Mouse (Mus musculus): ENCODE measurements around the gene Kcna10.

Gene Kcna10

DNA sequence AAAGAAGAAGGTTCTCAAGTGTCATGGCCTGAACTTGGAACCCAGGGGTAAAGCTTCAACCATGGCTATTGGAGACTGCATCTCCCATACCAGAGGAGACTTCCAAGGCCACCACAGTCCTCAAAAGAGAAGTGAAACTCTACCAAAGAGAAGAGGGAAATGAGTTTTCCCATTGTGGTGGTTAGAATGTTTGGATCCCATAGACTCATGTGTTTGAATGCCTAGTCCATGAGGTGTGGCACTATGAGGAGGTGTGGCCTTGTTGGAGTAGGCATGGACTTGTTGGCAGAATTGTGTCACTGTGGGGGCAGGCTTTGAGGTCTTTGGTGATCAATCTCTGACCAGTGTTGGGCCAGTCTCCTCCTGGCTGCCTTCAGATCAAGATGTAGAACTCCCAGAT lies 22.3 kb downstream of the Kcna10 start:
- no peak for DNase-seq

DNA sequence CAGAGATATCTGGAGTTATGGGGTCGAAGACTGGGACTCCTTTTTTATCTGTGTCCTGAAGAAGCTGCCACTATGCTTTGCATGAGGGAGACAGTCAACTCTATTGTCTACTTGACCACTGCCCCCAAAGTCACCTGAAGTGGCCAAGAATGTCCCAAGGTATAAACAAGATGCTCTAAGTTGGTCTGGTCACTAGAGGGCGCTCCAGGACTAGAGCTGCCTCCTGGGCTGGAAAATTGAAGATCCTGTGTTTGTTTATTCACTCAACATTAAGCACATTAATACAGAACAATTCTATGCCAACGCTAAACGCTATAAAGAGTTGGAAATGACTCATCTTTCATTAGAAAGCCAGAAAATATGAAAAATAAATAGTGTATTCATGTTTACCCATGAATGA lies 23.1 kb downstream of the Kcna10 start:
- DNase-seq, result peak; percentile 46 to 79

DNA sequence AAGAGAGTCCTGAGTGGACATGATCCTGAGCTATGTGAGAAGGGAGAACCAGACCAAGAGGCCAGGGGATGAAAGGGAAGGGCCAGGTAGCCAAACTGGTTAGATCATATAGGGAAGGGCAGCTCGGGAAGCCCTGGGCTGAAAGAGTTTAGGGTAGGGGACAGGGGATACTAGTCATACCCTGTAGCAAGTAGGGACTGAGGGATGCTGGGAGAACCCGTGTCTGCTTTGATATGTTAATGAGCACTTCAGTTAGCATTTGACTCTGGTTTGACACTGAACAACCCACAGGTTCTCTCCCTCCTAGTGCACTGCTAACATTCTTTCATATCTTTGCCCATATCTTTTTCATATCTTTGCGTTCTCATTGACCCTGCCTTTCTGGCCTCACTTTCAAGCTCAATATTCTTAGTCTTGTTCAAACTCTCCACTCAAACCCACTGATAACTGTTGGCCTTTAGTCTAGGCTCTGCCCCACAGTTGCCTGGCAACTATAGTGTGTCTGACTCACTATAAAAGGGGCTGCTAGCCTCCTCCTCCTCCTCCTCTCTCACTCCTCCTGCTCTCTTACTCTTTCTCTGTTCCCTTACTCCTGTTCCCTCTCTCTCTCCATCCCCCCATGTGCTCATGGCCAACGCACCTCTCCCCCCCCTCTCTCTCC lies 23.8 kb downstream of the Kcna10 start:
- DNase-seq, result no peak

DNA sequence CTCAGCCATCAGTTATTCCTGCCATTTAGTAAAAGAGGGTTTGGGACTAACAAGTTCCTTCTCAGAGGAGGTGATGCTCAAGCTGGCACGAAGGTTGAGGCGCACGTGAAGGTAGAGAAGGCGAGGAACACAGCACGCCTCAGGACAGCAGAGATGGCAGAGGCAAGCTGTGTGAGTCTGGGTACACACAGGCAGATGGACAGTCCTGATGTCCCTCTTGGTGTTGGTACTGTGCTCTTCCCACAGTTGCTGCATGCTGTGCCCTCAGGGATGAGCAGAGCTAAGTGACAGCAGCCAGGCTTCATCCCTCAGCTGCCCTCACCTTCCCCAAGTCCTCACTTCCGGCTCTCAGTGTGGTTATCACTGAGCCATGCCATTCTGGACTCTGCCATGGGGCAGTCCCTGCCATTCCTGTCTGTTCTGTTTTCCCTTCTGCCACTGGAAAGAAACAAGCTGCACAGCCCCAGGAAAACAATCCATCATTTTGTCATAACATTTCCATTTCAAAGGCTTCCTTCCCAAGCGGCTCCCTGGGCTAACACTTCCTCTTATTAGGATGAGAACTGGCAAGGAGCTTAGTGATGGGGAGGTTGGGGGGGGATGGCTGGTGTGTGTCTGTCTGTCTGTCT lies 24.9 kb downstream of the Kcna10 start:
- DNase-seq, result no peak

DNA sequence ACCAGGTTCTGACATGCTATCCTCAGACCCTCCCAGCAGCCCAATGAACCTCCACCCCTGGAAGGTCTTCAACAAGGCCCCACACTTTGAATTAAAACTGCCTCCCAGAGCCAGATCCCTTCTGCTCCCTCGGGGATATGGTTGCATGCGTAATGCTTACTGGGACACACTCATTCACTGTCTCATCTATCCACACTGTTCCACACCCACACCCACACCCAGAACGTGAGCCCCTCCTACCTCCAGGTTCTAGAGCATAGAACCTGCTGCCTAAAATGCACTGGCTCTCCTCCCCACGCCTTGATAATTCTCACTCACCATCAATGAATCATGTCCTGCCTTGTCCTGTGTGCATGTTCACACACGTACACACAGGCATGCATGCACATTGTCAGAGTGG lies 31.8 kb downstream of the Kcna10 start:
- DNase-seq, result no peak

DNA sequence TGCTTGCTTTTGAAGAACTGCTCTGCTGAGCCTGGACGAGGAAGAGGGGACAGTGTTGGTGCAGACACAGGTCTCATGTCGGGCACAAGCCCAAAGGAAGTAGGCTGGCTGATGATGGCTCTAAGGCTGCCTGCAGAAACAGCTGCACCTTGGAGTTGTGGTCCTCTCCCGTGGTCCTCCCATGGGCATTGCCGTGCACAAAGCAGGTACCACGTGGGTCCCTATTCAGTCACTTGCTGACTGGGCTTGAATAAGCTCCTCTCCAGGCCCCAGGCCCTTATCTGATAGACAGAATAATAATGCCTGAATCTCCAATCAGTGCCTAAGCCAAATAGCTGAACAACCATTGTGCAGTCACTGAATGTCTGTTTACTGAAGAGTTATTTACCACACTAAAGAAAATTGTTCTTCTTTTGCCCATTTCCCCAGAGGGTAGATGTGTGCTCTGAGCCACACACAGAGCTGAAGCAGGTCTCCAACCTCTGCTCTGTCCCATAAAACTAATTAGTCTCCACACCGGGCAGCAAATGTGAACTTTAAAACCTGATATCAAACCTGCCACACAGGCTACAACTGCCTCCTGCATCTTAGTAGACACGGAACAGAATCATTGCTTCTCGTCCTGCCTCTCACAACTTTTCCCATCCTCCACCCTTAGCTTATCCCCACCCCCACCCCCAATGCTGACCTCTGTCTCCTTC lies 33.7 kb downstream of the Kcna10 start:
- no peak for DNase-seq

DNA sequence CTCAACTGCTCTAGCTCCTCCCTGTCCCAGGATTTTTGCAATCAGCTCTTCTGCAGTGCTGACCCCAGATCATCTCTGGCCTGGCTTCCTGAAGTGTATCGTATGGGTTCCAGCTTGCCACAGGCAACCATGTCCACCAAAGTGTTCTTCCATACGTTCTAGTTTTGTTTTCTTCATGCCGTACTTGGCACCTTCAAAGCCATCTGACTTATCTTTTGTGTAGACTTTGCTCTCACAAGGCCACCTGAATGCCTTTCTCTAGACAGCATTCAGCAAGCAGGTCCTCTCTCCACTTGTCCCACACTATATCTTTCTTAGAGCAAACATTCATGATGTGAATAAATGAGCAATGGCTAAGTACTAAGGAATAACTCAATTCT lies 34.2 kb downstream of the Kcna10 start:
- no peak for DNase-seq

DNA sequence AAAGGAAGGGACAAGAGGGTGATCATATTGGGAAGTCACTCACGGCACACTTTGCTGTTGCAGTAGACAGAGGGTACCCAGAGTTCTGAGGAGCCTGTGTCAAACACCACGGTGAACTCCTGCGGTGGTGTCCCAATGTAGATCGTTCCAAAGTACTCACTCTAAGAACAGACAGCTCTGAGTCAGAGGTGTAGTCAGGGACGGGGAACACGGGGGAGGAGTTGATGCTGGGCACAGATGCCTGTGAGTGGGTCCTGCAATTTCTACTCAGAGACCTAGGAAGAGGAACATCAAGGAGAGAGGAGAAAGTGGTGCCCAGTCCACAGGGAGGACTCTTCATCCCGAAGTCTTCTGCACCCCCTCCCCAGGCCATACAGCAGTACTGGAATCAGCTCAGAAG lies 35.7 kb downstream of the Kcna10 start:
- no peak for DNase-seq

DNA sequence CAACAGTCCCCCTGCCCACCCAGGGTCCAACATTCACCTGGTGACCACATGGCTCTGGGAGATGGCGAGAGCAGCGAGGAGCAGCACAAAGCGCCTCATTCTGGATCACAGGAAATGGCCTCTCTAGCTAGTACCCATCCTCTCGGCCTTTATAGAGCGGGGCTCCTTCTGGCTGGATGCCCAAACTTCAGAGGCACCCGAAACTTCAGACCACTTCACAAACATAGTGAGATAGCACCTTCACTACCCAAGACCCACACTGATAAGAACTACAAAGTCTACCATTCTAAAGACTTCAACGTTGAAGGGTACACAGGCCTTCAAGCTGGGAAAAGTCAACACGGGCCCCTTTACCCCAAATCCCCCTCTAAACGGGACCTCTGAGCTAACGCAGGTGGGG lies 38.8 kb downstream of the Kcna10 start, which contains the start of gene Cym:
Gene Cym, minus strand, starts transcription at position 125 of the 400 bp plus-strand sequence.
- no peak for DNase-seq

DNA sequence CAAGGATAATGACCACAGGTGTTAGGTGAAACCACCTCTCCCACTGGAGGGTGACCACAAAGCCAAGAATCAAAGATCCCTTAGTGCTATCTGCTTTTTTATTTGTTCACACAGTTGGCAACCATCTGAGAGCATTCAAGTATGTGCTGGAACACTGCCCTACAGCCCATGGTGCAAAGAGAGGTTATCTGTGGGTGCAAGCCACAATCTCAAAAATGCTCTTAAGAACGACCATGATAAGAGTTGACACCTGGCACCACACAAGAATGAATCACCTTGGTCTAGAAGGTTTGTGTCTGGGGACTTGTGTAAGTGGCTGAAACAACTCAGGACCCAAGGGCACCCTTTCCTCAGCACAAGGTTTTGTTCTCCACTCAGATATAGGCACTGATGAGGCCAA lies 40.4 kb downstream of the Kcna10 start:
- no peak for DNase-seq

DNA sequence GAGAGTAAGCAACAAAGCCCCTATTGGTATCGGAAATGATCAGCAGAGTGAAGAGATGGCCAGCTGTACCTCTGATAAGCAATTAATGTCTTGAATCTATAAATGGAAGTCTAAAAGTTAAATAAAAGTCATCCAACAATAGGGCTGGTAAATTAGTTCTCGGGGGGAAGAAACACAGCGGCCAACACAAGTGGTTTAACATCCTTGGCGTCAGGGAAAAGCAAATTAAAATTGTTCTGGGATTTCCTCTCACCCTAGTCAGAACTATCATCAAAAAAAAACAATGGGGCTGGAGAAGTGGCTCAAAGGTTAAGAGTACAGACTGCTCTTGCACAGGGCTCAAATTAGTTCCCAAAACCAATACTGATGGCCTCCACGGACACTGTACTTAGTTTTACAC lies 43.0 kb downstream of the Kcna10 start:
- DNase-seq, result no peak

DNA sequence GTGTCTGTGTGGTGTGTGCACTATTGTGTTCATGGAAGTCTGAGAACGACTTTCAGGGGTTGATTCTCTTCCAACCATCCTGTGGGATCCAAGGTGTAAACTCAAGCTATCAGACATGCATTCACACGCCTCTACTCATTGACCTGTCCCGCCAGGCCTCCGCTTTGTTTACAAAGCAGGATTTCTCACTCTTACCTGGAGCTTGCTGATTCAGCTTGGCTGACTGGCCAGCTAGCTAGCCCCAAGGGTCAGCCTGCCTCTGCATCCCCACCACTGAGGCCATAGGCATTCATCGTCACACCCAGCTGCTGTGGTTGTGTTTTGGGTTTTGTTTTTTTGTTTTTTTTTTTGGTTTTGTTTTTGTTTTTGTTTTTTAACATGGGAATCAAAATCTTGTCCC lies 46.4 kb downstream of the Kcna10 start:
- DNase-seq, result no peak

DNA sequence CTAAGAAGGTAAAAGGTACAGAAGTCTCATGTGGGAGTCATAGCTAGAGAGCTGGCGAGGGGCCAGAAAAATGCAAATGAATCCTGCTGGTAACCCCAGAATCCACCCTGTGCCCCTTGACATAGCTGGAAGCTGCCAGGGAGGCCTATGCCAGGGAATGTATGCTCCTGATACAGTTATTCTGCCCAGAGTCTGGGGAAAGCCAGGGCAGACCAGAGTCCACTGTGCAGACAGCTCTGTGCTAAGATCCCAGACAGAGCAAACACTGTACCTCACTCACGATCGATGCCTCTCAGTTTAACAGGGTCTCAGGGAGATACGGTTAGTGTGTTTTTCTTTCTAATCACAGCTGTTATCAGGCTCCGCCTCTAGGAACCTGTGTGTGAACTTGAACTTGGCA lies 47.0 kb downstream of the Kcna10 start:
- peak in 1 of 2 experiments; percentile 22 for DNase-seq

DNA sequence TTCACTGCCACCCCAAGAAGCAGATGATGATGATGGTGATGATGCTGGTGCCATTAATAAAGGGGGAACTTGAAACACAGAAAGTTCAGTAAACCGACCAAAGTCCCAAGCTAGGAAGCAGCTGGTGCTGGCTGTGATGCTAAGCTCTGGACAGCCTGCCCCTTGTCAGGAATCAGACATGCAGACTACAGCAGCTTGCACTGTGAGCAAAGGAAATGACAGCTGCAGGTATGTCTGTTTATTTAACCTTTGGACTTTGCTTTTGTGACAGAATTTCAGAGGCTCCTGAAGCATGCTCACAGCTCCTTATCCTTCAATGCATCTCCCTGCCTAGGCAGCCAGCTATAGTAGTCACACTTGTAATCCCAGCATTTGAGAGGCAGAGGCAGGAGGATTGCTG lies 47.7 kb downstream of the Kcna10 start, which contains the start of gene A630076J17Rik:
Gene A630076J17Rik, plus strand, starts transcription at position 88 of the 400 bp plus-strand sequence.
- DNase-seq, result peak in 1 of 2 experiments; percentile 24

DNA sequence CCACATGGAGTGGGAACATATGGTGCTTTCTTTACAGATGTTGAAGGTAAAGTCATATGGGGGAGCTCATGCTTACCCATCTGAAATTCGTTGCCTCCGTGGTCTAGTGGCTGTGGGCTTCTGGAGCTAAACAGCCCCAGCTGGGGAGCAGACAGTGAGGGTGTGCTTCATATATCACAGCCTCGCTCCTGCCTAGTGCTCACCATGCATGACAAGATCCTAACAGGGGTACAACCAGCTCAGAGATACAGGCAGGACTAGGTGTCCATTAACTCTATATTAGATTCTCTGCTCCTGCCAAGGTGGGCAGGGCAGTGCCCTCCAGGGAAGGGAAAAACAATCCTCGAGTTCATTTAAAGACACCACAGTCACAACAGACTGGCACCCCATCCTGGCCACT lies 48.3 kb downstream of the Kcna10 start:
- no peak for DNase-seq

DNA sequence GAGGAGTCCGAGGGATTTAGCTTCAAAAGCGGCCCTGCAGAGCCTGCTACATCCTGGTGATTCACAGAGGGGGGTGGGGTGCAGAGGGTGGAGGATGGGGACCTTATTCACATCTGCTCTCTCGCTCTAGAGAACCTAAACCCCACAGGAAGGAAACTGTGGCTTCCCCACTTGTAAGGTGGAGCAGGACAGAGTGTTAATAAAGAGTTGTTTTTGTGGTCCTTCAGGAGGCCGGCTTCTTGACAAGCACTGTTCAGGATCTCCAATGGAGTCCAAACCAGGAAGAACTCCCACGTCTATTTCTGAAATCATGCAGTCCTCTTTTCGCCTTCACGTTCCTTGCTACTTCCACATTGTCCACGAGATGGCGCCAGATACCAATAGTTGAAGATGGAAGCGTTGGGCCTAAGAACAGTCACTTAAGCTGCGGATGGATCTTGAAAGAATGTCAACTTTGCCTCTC lies 50.5 kb downstream of the Kcna10 start:
- peak; percentile 33 to 82 for DNase-seq

DNA sequence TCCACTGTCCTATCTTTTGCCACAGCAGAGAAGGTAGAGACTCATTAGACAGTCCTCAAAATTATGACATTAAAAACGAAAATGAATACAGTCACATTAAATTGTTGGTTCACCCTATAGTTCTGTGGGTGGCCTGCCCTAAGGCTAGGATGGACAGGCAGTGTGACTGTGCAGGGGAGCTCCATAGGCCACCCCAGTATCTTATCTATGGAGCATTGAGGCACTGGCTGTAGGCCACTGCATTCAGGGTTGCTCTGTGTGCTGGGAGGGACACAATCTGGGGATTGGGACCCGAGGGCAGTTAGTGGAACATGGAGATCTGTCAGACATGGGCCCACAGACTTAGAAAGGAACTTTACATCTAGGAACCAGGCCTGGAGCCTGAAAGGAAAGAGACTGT lies 51.1 kb downstream of the Kcna10 start:
- DNase-seq, result no peak

DNA sequence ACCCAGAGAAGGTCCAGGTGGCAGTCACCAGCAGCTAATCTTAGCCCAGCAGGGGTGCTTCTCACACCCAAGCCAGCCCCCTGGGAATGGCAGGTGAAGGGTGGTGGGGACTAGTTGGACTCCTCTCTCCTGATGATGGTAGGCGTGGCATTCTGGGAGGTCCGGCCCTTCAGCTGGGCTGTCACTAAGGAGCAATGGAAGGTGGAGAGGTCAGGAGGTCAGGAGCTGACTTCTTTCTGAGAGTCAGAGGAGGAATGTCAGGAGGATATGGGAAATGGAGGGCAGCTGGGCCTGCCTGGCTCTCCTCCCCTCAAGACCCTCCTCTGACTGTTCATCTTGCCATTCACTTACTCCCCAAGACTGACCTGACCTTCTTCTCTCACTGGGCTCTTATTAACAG lies 55.2 kb downstream of the Kcna10 start:
- DNase-seq, result peak in 1 of 2 experiments; percentile 39

DNA sequence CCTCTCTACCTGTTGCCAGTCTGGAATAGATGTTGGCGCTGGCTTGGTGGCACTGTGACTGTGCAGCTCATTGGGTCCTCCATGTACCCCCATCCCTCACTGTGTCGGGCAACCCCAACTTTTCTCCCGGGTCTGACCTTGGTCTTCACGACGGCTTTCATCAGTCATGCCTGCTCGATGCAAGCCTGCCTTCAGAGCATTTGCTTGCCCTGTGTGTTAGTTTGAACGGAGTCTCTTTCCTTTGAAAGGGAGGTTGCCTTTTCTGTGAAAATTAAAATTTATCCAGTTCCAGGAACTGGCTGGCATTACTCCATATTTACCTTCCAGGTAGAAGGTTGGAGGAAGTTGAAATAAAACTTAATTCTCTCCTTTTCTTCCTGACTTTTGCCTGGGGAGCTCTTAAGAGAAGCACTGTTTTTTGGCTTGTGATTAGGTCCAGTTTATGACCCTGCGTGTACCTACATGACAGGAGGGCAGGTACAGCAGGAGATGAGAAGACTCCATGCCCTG lies 55.7 kb downstream of the Kcna10 start:
- peak; percentile 60 to 63 for DNase-seq

DNA sequence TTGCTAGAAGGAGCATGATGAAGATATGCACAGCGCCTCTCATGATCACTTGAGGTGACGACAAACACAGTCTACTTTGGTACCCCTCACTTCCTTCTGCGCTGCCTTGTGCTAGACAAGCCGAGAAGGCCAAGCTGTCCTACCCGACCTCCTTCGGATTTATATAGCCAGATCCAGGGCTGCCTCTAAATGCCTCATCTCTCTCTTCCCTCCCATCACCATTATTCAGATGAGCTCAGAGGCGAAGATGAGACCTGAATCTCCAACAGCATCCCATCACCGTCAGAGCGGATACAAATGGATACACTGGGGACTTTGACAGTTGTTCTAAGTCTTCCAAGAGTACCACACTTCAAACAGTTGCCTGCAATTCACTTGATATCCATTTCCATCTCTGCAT lies 56.8 kb downstream of the Kcna10 start, which contains the start of gene Prok1:
Gene Prok1, minus strand, starts transcription at position 101 of the 400 bp plus-strand sequence.
- no peak for DNase-seq

DNA sequence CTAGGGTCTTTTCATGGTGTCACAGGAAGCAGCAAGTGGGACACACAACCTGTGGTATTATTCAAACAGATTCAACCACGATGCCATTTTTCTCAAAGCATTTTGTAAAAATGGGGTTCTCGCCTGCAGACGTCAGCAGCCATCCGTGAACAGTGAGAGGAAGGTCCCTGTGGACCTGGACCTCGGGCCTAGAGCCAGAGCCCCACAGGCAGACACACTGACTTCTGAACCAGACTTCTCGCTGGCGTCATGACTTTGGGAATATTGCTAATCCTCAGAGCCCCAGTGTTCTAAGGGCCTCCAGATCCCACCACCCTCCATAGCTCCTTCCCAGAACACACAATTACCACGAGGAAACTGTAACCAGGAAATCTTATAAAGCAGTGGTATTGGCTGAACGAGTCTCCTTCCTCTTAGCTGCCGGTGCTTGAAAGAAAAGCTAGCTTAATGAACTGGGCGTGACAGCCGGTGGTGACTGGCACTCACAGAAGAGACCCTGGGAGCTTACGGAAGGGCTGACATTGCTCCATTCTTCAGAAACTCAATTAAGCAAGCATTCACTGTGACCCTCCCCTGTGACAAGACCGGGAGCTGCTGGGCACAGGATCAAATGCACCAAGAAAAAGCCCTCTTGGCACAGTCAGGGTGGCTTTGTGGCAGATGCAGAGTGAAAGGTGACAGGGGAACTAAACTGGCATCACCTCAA lies 58.7 kb downstream of the Kcna10 start:
- peak; percentile 28 to 56 for DNase-seq

All from kidney, adult 8-10 months (tissue).